Mouse (Mus musculus): ENCODE measurements around the gene Oas1e. TPM values are rescaled to one million over a fixed set of nuclear protein-coding genes. Genes with fewer than 3 reads are reported as not detected.
"Not testable (repeated sequence)": the region's sequence is repeated elsewhere in the genome, so short reads cannot be mapped to it uniquely, and the experiment has no call there.

Gene Oas1e
- polyA plus RNA-seq, 1 experiment from 2014 or later: not detected

GRCm38 (mm10) chr5:120811951-120812819 lies 16.9 kb upstream of the Oas1e start, which contains the start of gene Oas1c:
TSS of gene Oas1c (minus strand) at chr5:120812514.
- H3K9ac ChIP-seq (ENCODE audit: low read length): peak within 1 kb of the TSS; percentile 57
- ATAC-seq (replicated peaks; ENCODE audit: extremely low read depth, insufficient read depth, low FRiP score): peak; percentile 77
- H3K4me2 ChIP-seq (ENCODE audit: low read depth, low read length): peak within 1 kb of the TSS; percentile 61
- peak within 1 kb of the TSS; percentile 49 for H3K27ac ChIP-seq (ENCODE audit: low read length)
- H3K9me3 ChIP-seq (replicated peaks; ENCODE audit: control insufficient read depth, low read length): no peaks in the 10 kb centered on the region
- WGBS: 6% methylated on average over 18 of the region's 18 CpGs
- H3K27me3 ChIP-seq (ENCODE audit: control insufficient read depth, insufficient read depth, low read length): no peaks in the 10 kb centered on the region
- H3K4me1 ChIP-seq (ENCODE audit: control insufficient read depth, insufficient read depth, low read length): 0 out of 2 replicates have a peak, but pooled peaks cover 2% of the 10 kb centered on the region
- no peaks in the 10 kb centered on the region for H3K36me3 ChIP-seq (ENCODE audit: control insufficient read depth, insufficient read depth)
- H3K4me3 ChIP-seq (ENCODE audit: low read length): peak within 1 kb of the TSS; percentile 53

GRCm38 (mm10) chr5:120809171-120809570 lies 13.8 kb upstream of the Oas1e start:
- no peaks in the 10 kb centered on the region for H3K27me3 ChIP-seq (ENCODE audit: control insufficient read depth, insufficient read depth, low read length)
- H3K9ac ChIP-seq (ENCODE audit: low read length): no peak overlapping the region
- H3K4me1 ChIP-seq (ENCODE audit: control insufficient read depth, insufficient read depth, low read length): 0 out of 2 replicates have a peak, but pooled peaks cover 2% of the 10 kb centered on the region
- H3K27ac ChIP-seq (ENCODE audit: low read length): no peak overlapping the region
- 38% methylated on average over 6 of the region's 6 CpGs for WGBS
- ATAC-seq (replicated peaks; ENCODE audit: extremely low read depth, insufficient read depth, low FRiP score): no peak
- H3K4me2 ChIP-seq (ENCODE audit: low read depth, low read length): no peak overlapping the region
- H3K4me3 ChIP-seq (ENCODE audit: low read length): no peak overlapping the region
- no peaks in the 10 kb centered on the region for H3K36me3 ChIP-seq (ENCODE audit: control insufficient read depth, insufficient read depth)
- H3K9me3 ChIP-seq (replicated peaks; ENCODE audit: control insufficient read depth, low read length): no peaks in the 10 kb centered on the region

- Histone ChIP-seq H3K4me3 (ENCODE audit: low read length) (no peak overlapping the region), H3K9ac (ENCODE audit: low read length) (no peak overlapping the region), H3K4me2 (ENCODE audit: low read depth, low read length) (no peak overlapping the region), H3K27me3 (ENCODE audit: control insufficient read depth, insufficient read depth, low read length) (peaks cover 2% of the 10 kb centered on the region), H3K4me1 (ENCODE audit: control insufficient read depth, insufficient read depth, low read length) (no peaks in the 10 kb centered on the region), H3K27ac (ENCODE audit: low read length) (no peak overlapping the region), H3K36me3 (ENCODE audit: control insufficient read depth, insufficient read depth) (no peaks in the 10 kb centered on the region), H3K9me3 (replicated peaks; ENCODE audit: control insufficient read depth, low read length) (no peaks in the 10 kb centered on the region)
- 77% methylated on average over 1 of the region's 1 CpGs for WGBS
- ATAC-seq (replicated peaks; ENCODE audit: extremely low read depth, insufficient read depth, low FRiP score): no peak
Observed at GRCm38 (mm10) chr5:120806458-120806857, 11.1 kb upstream of the Oas1e start.

- 51% methylated on average over 2 of the region's 2 CpGs for WGBS
- Histone ChIP-seq H3K27ac (ENCODE audit: low read length) (no peak overlapping the region), H3K9ac (ENCODE audit: low read length) (no peak overlapping the region), H3K4me1 (ENCODE audit: control insufficient read depth, insufficient read depth, low read length) (no peaks in the 10 kb centered on the region), H3K4me3 (ENCODE audit: low read length) (no peak overlapping the region), H3K36me3 (ENCODE audit: control insufficient read depth, insufficient read depth) (no peaks in the 10 kb centered on the region), H3K27me3 (ENCODE audit: control insufficient read depth, insufficient read depth, low read length) (peaks cover 8% of the 10 kb centered on the region), H3K4me2 (ENCODE audit: low read depth, low read length) (no peak overlapping the region), H3K9me3 (replicated peaks; ENCODE audit: control insufficient read depth, low read length) (no peaks in the 10 kb centered on the region)
- no peak for ATAC-seq (replicated peaks; ENCODE audit: extremely low read depth, insufficient read depth, low FRiP score)
Observed at GRCm38 (mm10) chr5:120803596-120803995, 8.3 kb upstream of the Oas1e start.

- not testable (repeated sequence) for H3K4me3 ChIP-seq (ENCODE audit: low read length); H3K4me1 ChIP-seq (ENCODE audit: control insufficient read depth, insufficient read depth, low read length); H3K27ac ChIP-seq (ENCODE audit: low read length); H3K9ac ChIP-seq (ENCODE audit: low read length); H3K36me3 ChIP-seq (ENCODE audit: control insufficient read depth, insufficient read depth); H3K4me2 ChIP-seq (ENCODE audit: low read depth, low read length); ATAC-seq (replicated peaks; ENCODE audit: extremely low read depth, insufficient read depth, low FRiP score); H3K27me3 ChIP-seq (ENCODE audit: control insufficient read depth, insufficient read depth, low read length); H3K9me3 ChIP-seq (replicated peaks; ENCODE audit: control insufficient read depth, low read length)
- WGBS: 67% methylated on average over 2 of the region's 2 CpGs
Observed at GRCm38 (mm10) chr5:120798943-120799342, 3.6 kb upstream of the Oas1e start.

GRCm38 (mm10) chr5:120798147-120798546 lies 2.8 kb upstream of the Oas1e start:
- 45% methylated on average over 5 of the region's 5 CpGs for WGBS
- not testable (repeated sequence) for ATAC-seq (replicated peaks; ENCODE audit: extremely low read depth, insufficient read depth, low FRiP score); H3K4me1 ChIP-seq (ENCODE audit: control insufficient read depth, insufficient read depth, low read length); H3K4me3 ChIP-seq (ENCODE audit: low read length); H3K36me3 ChIP-seq (ENCODE audit: control insufficient read depth, insufficient read depth); H3K9me3 ChIP-seq (replicated peaks; ENCODE audit: control insufficient read depth, low read length); H3K27ac ChIP-seq (ENCODE audit: low read length); H3K4me2 ChIP-seq (ENCODE audit: low read depth, low read length); H3K27me3 ChIP-seq (ENCODE audit: control insufficient read depth, insufficient read depth, low read length); H3K9ac ChIP-seq (ENCODE audit: low read length)

- no peaks in the 10 kb centered on the region for H3K36me3 ChIP-seq (ENCODE audit: control insufficient read depth, insufficient read depth)
- H3K4me1 ChIP-seq (ENCODE audit: control insufficient read depth, insufficient read depth, low read length): no peaks in the 10 kb centered on the region
- no peak for ATAC-seq (replicated peaks; ENCODE audit: extremely low read depth, insufficient read depth, low FRiP score)
- 17% methylated on average over 2 of the region's 2 CpGs for WGBS
- no peak overlapping the region for H3K4me3 ChIP-seq (ENCODE audit: low read length)
- no peaks in the 10 kb centered on the region for H3K9me3 ChIP-seq (replicated peaks; ENCODE audit: control insufficient read depth, low read length)
- H3K9ac ChIP-seq (ENCODE audit: low read length): no peak overlapping the region
- no peak overlapping the region for H3K4me2 ChIP-seq (ENCODE audit: low read depth, low read length)
- no peak overlapping the region for H3K27ac ChIP-seq (ENCODE audit: low read length)
- no peaks in the 10 kb centered on the region; the same call in 1 of the 2 replicates for H3K27me3 ChIP-seq (ENCODE audit: control insufficient read depth, insufficient read depth, low read length)
Observed at GRCm38 (mm10) chr5:120793043-120793442, 2.3 kb downstream of the Oas1e start.

- H3K27ac ChIP-seq (ENCODE audit: low read length): no peak overlapping the region
- no peaks in the 10 kb centered on the region for H3K36me3 ChIP-seq (ENCODE audit: control insufficient read depth, insufficient read depth)
- H3K27me3 ChIP-seq (ENCODE audit: control insufficient read depth, insufficient read depth, low read length): no peaks in the 10 kb centered on the region; the same call in 1 of the 2 replicates
- H3K9ac ChIP-seq (ENCODE audit: low read length): no peak overlapping the region
- H3K4me3 ChIP-seq (ENCODE audit: low read length): no peak overlapping the region
- no peaks in the 10 kb centered on the region for H3K4me1 ChIP-seq (ENCODE audit: control insufficient read depth, insufficient read depth, low read length)
- no peak overlapping the region for H3K4me2 ChIP-seq (ENCODE audit: low read depth, low read length)
- 57% methylated on average over 3 of the region's 3 CpGs for WGBS
- no peak for ATAC-seq (replicated peaks; ENCODE audit: extremely low read depth, insufficient read depth, low FRiP score)
- no peaks in the 10 kb centered on the region for H3K9me3 ChIP-seq (replicated peaks; ENCODE audit: control insufficient read depth, low read length)
Observed at GRCm38 (mm10) chr5:120787042-120787441, 8.3 kb downstream of the Oas1e start.

GRCm38 (mm10) chr5:120782446-120782845 lies 12.9 kb downstream of the Oas1e start:
- H3K4me2 ChIP-seq (ENCODE audit: low read depth, low read length): no peak overlapping the region

More at GRCm38 (mm10) chr5:120782446-120782845, 12.9 kb downstream of the Oas1e start:
- H3K27me3 ChIP-seq (ENCODE audit: control insufficient read depth, insufficient read depth, low read length): no peaks in the 10 kb centered on the region
- no peaks in the 10 kb centered on the region for H3K36me3 ChIP-seq (ENCODE audit: control insufficient read depth, insufficient read depth)
- ATAC-seq (replicated peaks; ENCODE audit: extremely low read depth, insufficient read depth, low FRiP score): no peak
- H3K9ac ChIP-seq (ENCODE audit: low read length): no peak overlapping the region
- WGBS: 76% methylated on average over 2 of the region's 2 CpGs
- peaks cover 19% of the 10 kb centered on the region for H3K4me1 ChIP-seq (ENCODE audit: control insufficient read depth, insufficient read depth, low read length)
- no peak overlapping the region for H3K27ac ChIP-seq (ENCODE audit: low read length)
- H3K4me3 ChIP-seq (ENCODE audit: low read length): no peak overlapping the region
- H3K9me3 ChIP-seq (replicated peaks; ENCODE audit: control insufficient read depth, low read length): no peaks in the 10 kb centered on the region

Measured in heart, embryonic 16.5 days (tissue).